Comparison of ENCODE assay signal across 8 mouse cellular contexts in the genomic region with DNA sequence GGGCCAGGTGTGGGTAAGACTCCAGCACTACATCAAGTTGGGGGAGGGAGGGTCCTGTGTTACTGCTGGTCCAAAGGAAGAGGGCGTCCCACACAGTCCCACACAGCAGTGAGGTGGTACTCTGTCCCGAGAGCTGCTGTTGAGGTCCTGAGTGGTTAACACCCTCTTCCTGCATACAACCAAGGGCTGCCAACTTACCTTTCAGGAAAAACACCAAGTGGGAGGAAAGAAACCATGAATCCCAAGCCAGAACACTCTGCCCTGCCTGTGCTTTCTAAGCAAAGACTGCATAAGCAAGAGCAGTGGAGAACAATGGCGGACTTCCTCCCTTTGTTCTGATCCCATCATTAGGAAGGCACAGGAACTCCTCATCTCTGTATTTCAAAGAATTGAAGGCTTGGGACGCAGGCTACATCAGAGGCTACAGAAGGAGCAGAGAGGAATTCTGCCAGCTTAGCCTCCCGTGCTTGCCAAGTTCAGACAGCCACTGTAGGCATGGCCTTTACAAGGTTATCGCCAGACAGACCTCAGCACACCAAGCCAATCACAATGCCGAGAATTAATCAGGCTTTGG.
DNase-seq lines count a peak whose midpoint lies in the region; ATAC-seq lines count a peak whose summit lies in the region.

No protein-coding gene starts in this region.

- H3K27me3 ChIP-seq in kidney, embryonic 15.5 days, result no peaks in the 10 kb centered on the region
- H3K27me3 ChIP-seq in neural tube, embryonic 14.5 days (ENCODE audit: control insufficient read depth, insufficient read depth, low read length), result no peaks in the 10 kb centered on the region

- peaks cover 57% of the 10 kb centered on the region for H3K36me3 ChIP-seq in kidney, embryonic 15.5 days
- H3K36me3 ChIP-seq in neural tube, embryonic 14.5 days (ENCODE audit: control insufficient read depth, insufficient read depth, low read length), result no peaks in the 10 kb centered on the region

- peaks cover 38% of the 10 kb centered on the region for H3K4me1 ChIP-seq in kidney, embryonic 15.5 days
- H3K4me1 ChIP-seq in neural tube, embryonic 14.5 days (ENCODE audit: control insufficient read depth, insufficient read depth, low read length), result no peaks in the 10 kb centered on the region

- H3K4me3 ChIP-seq in kidney, embryonic 15.5 days (replicated peaks), result no peak overlapping the region
- no peak overlapping the region for H3K4me3 ChIP-seq in neural tube, embryonic 14.5 days (ENCODE audit: low read depth, low read length)

- intact Hi-C loops in left cerebral cortex, postnatal 36 days (cut with DNase I), result no loop called here

- no peak overlapping the region for H3K4me2 ChIP-seq in kidney, embryonic 15.5 days
- no peak overlapping the region for H3K4me2 ChIP-seq in neural tube, embryonic 14.5 days (ENCODE audit: low read depth, low read length)

- 64% methylated on average over 7 of the region's 7 CpGs for whole genome bisulfite sequencing in kidney, embryonic 15.5 days
- 55% methylated on average over 7 of the region's 7 CpGs for WGBS in neural tube, embryonic 14.5 days

- ATAC-seq in kidney, embryonic 15.5 days (replicated peaks; ENCODE audit: low FRiP score), result no peak
- no peak for ATAC-seq in neural tube, embryonic 14.5 days (ENCODE audit: low read depth)
- no peak for ATAC-seq in CD4-positive, CD25-positive, alpha-beta regulatory T cell, adult 4 months

- no peak overlapping the region for H3K9ac ChIP-seq in kidney, embryonic 15.5 days
- H3K9ac ChIP-seq in neural tube, embryonic 14.5 days (replicated peaks; ENCODE audit: low read depth, low read length), result no peak overlapping the region

- peak; percentile 18 for DNase-seq in ovary, postnatal 36 days (ENCODE audit: low spot score)
- DNase-seq in ovary, postnatal 14 days (ENCODE audit: low spot score), result no peak
- DNase-seq in heart, adult 8-10 months (ENCODE audit: low spot score), result peak; percentile 67
- DNase-seq in left cerebral cortex, postnatal 36 days (ENCODE audit: low spot score in 2 of 2), result no peak
- DNase-seq in retina, embryonic 14.5 days (ENCODE audit: low spot score), result no peak

- H3K27ac ChIP-seq in kidney, embryonic 15.5 days, result peak overlapping the region; percentile 78
- H3K27ac ChIP-seq in neural tube, embryonic 14.5 days (ENCODE audit: low read depth, low read length), result peak overlapping the region; percentile 8; the same call in 1 of the 2 replicates

- no peaks in the 10 kb centered on the region for H3K9me3 ChIP-seq in kidney, embryonic 15.5 days (replicated peaks)
- no peaks in the 10 kb centered on the region for H3K9me3 ChIP-seq in neural tube, embryonic 14.5 days (ENCODE audit: control insufficient read depth, low read length)

Comparison
In these comparisons a context has a peak if more than half of its experiments do, and no peak if none do; other contexts are left out.
1. DNase-seq: peak in ovary, postnatal 36 days (single experiment) and heart, adult 8-10 months (single experiment); none in ovary, postnatal 14 days (single experiment), left cerebral cortex, postnatal 36 days (0 of 2) and retina, embryonic 14.5 days (single experiment).